Mouse (Mus musculus): Measurements from ENCODE around the gene 1500011B03Rik.

Gene 1500011B03Rik

GRCm38 (mm10) chr5:114808385-114808784 is 14.9 kb downstream of the 1500011B03Rik start:
- DNase-seq, result no peak

- DNase-seq, result no peak
Measured at GRCm38 (mm10) chr5:114807893-114808292, 15.4 kb downstream of the 1500011B03Rik start.

- DNase-seq, result no peak
Measured at GRCm38 (mm10) chr5:114807468-114807867, 15.8 kb downstream of the 1500011B03Rik start.

- DNase-seq, result no peak
Measured at GRCm38 (mm10) chr5:114807063-114807462, 16.2 kb downstream of the 1500011B03Rik start.

- no peak for DNase-seq
Measured at GRCm38 (mm10) chr5:114806636-114807035, 16.6 kb downstream of the 1500011B03Rik start.

GRCm38 (mm10) chr5:114805436-114806350 is 17.6 kb downstream of the 1500011B03Rik start:
- DNase-seq, result no peak

GRCm38 (mm10) chr5:114804958-114805357 is 18.3 kb downstream of the 1500011B03Rik start:
- peak; percentile 58 for DNase-seq

- DNase-seq, result no peak
Measured at GRCm38 (mm10) chr5:114804335-114804734, 18.9 kb downstream of the 1500011B03Rik start.

- no peak for DNase-seq
Measured at GRCm38 (mm10) chr5:114803231-114803630, 20.0 kb downstream of the 1500011B03Rik start.

GRCm38 (mm10) chr5:114801841-114802240 is 21.4 kb downstream of the 1500011B03Rik start:
- no peak for DNase-seq

- DNase-seq, result no peak
Measured at GRCm38 (mm10) chr5:114801049-114801448, 22.2 kb downstream of the 1500011B03Rik start.

- no peak for DNase-seq
Measured at GRCm38 (mm10) chr5:114799848-114800247, 23.4 kb downstream of the 1500011B03Rik start.

GRCm38 (mm10) chr5:114797253-114797652 is 26.0 kb downstream of the 1500011B03Rik start:
- DNase-seq, result no peak

- peak; percentile 51 for DNase-seq
Measured at GRCm38 (mm10) chr5:114796299-114797012, 26.8 kb downstream of the 1500011B03Rik start.

- DNase-seq, result no peak
Measured at GRCm38 (mm10) chr5:114795653-114796052, 27.6 kb downstream of the 1500011B03Rik start.

GRCm38 (mm10) chr5:114795231-114795630 is 28.0 kb downstream of the 1500011B03Rik start:
- no peak for DNase-seq

GRCm38 (mm10) chr5:114794609-114795008 is 28.7 kb downstream of the 1500011B03Rik start:
- DNase-seq, result peak; percentile 59

- DNase-seq, result peak; percentile 46
Measured at GRCm38 (mm10) chr5:114793317-114793716, 30.0 kb downstream of the 1500011B03Rik start.

- no peak for DNase-seq
Measured at GRCm38 (mm10) chr5:114785196-114785595, 38.1 kb downstream of the 1500011B03Rik start.

GRCm38 (mm10) chr5:114784622-114785165 is 38.6 kb downstream of the 1500011B03Rik start:
- no peak for DNase-seq

- DNase-seq, result no peak
Measured at GRCm38 (mm10) chr5:114783405-114784163, 39.7 kb downstream of the 1500011B03Rik start.

GRCm38 (mm10) chr5:114782991-114783390 is 40.3 kb downstream of the 1500011B03Rik start:
- DNase-seq, result no peak

GRCm38 (mm10) chr5:114780912-114781311 is 42.4 kb downstream of the 1500011B03Rik start:
- no peak for DNase-seq

All from cerebellum, adult 11 months (tissue).